Mouse (Mus musculus): ENCODE results near the gene Lcp2.

The Lcp2 gene

GRCm38 (mm10) chr11:34042808-34043207 lies 3.9 kb upstream of the Lcp2 start:
- CTCF ChIA-PET = no interaction called here

GRCm38 (mm10) chr11:34047542-34047937 lies 820 bp downstream of the Lcp2 start:
- CTCF ChIA-PET = interaction anchor here (1.3 kb wide), 1 partner anchor 9 kb away, joined by 3 read pairs; no protein-coding TSS in a partner anchor

DNA sequence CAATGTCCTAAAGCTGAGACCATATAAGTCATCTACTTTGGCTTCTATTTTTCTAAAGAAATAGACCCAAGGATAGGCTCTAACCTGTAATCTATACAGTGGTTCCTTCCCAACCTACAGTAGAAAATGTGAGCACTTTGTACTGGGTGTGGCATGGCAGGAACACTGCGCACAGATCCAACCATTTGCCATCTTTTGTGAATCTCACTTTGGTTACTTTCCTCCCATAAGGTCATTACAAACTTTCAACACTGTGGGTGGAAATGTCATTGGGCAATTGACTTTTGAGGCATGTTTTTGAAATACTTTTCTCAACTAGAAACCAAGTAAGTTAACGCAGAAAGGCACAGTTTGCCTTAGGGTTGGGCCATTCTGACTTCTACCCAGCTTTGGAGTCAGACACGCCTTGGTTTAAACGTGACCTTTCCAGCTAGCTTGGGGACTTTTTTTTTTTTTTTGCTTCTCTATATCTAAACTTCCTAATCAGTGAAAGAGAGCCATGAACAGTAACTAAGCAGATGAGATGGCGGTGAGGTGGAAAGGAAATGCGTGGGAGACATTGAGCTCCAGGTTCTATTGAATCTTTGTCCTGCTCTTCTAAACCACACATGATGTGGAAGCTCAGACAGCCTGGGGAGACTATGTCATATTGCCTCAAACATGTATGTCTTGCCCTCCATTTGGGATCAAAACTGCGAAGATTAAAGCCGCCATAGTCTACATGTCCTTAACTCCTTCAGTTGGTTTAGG lies 1.8 kb downstream of the Lcp2 start:
- CTCF ChIA-PET = interaction anchor here (1.3 kb wide), 1 partner anchor 8 kb away, joined by 3 read pairs; no protein-coding TSS in a partner anchor

GRCm38 (mm10) chr11:34049125-34049379 lies 2.3 kb downstream of the Lcp2 start:
- CTCF ChIA-PET = no interaction called here

DNA sequence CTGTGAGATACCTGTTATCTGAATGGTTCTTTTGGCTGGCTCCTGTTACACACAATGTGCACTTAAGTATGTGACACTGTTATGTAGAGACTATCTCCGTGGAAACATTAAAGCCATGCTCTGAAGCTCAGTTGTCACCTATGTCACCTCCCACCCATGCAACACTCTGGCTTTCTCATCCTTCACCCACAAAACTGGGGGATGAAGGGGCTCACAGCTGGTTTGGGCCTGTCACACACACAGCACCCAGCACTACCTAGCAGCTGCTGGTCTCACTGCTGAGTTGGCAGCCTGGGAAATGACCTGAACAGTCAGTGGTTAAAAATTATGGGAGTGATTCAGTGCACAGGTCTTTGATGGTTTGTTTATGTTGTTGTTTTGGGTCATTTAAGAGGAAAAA lies 3.3 kb downstream of the Lcp2 start:
- CTCF ChIA-PET = no interaction called here

GRCm38 (mm10) chr11:34050643-34051042 lies 3.9 kb downstream of the Lcp2 start:
- CTCF ChIA-PET = no interaction called here

DNA sequence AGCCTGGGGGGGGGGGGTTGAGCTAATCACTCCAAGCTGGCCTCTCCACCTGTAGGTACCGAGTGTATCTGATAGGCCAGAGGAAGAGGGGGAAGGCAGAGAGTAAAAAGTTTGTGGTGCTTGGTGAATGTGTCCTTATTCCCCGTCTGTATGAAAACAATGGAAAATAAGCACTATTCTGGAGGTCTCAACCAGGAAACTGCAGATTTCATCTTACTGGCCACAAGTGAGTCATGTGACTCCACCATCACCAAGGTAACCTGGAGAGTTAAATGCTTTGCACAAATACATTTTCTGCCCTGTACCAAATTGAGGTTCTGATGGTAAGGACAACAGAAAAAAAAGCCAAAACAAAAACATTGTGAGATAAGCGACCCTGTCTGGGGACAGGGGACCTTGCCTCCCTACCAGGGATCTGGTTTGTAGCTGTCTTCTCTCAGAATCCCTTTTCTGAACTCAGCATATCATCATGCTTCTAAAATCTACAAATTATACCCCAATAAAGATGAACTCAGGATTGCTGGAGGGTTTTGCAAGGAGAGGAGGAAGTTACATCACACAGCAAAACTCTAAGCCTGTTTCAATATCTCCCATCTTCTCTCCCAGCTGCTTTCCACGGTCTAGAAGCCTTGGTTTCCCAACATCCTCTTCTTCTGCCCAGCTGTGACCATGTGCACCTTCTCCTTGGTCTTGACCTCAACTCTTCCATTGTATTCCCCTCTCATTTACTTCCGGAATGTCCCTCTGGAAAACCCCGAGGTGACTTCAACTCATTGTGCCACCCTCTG lies 6.5 kb downstream of the Lcp2 start:
- CTCF ChIA-PET = no interaction called here

- CTCF ChIA-PET = no interaction called here
These were observed 7.5 kb downstream of the Lcp2 start for GRCm38 (mm10) chr11:34054031-34054727.

GRCm38 (mm10) chr11:34056715-34057114 lies 10.0 kb downstream of the Lcp2 start:
- CTCF ChIA-PET = interaction anchor here (0.7 to 1.1 kb wide), 2 partner anchors 9 to 1713 kb away, joined by 3 to 5 read pairs; no protein-coding TSS in a partner anchor

DNA sequence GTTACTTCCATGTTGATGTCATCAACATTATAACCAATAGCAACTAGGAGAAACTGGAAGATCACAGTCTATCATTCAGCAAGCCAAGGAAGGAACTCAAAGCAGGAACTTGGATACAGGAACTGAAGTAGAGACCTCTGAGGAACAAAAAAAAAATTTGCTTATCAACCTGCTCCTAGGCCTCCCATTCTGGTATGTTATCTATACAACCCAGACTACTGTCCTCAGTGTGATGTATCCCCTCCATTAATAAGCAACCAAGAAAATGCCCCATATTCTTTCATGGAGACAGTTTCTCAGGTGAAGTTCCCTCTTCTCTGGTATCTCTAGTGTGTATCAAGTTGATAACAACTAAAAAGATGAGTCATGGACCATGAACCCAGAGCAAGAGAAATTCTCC lies 11.6 kb downstream of the Lcp2 start:
- CTCF ChIA-PET = no interaction called here

- CTCF ChIA-PET = no interaction called here
These were observed 12.2 kb downstream of the Lcp2 start for GRCm38 (mm10) chr11:34058960-34059359.

DNA sequence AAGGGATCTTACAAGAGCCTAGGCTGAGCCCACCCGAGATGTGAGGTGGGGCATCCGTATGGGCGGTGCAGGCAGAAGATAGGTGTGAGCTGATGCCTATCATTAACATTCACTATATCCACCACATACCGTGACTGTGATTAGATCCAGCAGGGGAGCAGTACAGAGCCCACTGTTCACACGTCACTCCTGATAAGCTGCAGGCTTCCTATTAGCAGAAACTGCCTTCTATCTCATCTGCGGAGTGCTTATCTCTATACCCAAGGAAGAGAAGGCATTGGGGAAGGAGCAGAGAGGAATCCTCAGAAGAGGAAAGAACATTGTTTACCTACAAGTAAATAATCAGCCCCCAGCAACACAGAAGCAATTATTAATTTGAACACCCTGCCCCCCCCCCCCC lies 15.0 kb downstream of the Lcp2 start:
- CTCF ChIA-PET = no interaction called here

- CTCF ChIA-PET = no interaction called here
These were observed 16.5 kb downstream of the Lcp2 start for GRCm38 (mm10) chr11:34063257-34063656.

GRCm38 (mm10) chr11:34063702-34064485 lies 17.2 kb downstream of the Lcp2 start:
- CTCF ChIA-PET = no interaction called here

- CTCF ChIA-PET = no interaction called here
These were observed 23.9 kb downstream of the Lcp2 start for GRCm38 (mm10) chr11:34070596-34070995.

GRCm38 (mm10) chr11:34072309-34072708 lies 25.6 kb downstream of the Lcp2 start:
- CTCF ChIA-PET = interaction anchor here (0.6 kb wide), 1 partner anchor 21 kb away, joined by 4 read pairs; no protein-coding TSS in a partner anchor

DNA sequence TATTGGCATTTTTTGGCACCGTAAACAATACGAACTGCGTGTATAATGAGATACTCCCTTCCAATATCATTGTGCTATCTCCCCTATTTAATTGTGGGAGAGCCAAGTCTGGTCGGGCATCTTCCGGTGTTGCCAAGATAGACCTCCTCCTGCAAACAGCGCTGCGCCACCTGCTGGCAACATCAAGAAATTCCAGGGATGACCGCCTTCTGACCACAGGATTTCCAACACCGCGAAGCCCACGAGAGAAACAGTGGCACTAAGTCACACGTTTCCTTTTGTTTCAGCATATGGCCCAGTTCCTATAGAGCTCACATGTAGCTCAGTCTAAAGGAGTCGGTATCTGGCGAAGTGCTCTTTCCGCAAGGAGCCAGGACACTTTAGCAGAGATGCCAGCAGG lies 27.1 kb downstream of the Lcp2 start:
- CTCF ChIA-PET = no interaction called here

DNA sequence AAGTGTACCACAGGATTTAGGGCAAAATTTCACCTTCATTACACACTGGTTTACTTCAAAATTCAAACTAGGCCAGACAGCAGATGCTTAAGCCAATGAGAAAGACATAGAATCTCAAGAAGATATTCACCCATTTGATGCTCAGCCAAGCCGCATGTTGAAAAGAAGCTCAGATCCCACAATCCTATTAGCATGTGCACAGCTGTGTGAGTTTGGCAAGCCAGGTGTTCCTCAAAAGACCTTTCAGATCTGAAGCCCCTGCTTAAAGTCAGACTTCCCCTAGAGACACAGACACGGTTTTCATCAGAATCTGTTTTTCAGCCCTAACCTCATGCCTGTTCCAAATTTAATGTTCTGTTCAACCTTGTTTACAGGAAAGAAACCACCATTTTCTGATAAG lies 31.1 kb downstream of the Lcp2 start:
- CTCF ChIA-PET = no interaction called here

DNA sequence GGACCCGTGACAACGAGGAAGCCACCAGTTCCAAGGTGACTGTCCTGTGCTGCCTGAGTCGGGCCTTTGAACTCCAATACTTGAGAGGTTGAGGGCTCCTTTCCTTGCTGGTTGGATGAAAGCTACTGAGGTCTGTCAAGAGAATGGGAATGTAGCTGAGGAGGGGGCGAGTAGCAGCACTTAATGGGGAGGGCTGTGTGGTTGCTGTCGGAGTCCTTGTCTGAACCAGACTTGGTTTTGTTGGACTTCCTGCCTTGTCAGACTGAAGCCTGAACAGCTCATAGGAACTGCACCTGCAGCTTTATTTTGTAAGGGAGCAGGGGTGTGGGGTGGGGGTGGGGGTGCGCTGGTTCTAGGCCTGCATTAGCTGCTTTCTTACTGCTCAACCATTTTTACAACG lies 31.9 kb downstream of the Lcp2 start:
- CTCF ChIA-PET = interaction anchor here (0.6 kb wide), 1 partner anchor 13 kb away, joined by 3 read pairs; no protein-coding TSS in a partner anchor

GRCm38 (mm10) chr11:34079542-34080464 lies 33.1 kb downstream of the Lcp2 start:
- CTCF ChIA-PET = no interaction called here

DNA sequence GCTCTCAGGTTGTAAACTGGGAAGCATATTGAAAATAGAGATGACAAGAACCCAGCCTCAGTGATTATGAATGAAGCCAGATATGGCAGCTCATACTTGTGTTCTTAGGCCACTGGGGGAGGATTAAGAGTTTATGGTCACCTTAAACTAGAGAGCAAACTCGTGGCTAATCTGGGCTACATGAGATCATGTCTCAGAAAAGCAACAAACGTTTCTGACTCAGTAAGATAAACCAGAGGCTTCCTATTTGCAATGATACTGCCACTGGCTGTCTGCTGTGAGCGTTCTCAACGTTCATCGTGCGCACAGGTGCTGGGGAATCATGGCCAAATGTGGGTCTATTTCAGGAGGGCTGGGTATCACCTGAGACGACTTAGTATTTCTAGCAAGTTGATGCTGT lies 37.1 kb downstream of the Lcp2 start:
- CTCF ChIA-PET = interaction anchor here (0.6 kb wide), 1 partner anchor 407 kb away, joined by 3 read pairs; no protein-coding TSS in a partner anchor
